Mouse (Mus musculus) kidney, postnatal 14 days (tissue): ENCODE measurements at regions not wholly inside any gene's neighbourhood (a gene's known extent, or its start where the extent isn't known, plus 50 kb on each side); places are given as distances from the start of the nearest gene placed in this dataset.

Experiments
- DNase-seq: peaks from one replicate; pipeline ENCODE4 v3.0.0; 2022; ENCODE audit warnings: mixed read lengths

DNA sequence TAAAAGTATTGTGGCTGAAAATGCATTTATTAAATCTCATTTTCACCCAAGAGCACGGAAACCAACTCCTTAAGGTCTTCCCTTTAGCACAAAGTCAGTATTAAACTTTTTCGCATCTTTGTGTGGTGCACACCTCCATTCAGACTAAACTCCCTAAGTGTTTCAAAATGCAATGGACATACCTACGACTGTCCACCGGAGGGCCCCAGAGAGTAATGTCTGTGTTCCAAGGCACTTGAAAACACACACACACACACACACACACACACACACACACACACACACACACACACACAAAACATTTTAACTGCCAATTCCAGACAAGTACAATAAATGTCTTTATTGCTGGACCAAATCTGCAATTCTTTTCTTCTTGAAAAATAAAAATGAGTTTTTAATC is 243.7 kb downstream of the Foxa2 start:
- DNase-seq = peak; percentile 20

GRCm38 (mm10) chr2:147791434-147791833 is 255.3 kb downstream of the Foxa2 start:
- no peak for DNase-seq

DNA sequence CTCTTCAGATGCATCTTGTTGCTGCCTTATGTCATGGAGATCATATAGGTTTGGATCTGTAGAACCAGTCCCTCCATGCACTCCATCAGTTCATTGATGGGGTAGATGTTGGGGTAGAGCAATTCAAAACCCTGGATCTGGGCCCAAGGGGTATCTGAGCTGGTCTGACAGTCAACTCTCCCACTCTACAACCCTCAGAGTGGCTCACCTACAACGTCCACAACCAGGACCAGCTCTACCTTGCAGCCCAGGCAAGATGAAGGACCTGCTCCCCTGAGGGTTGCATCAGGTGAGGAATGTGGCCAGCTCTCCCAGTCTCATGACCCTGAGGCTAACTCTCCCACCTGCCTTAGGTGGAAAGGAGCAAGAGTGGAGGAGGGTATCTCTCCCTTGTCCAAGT is 256.9 kb downstream of the Foxa2 start:
- DNase-seq = no peak

DNA sequence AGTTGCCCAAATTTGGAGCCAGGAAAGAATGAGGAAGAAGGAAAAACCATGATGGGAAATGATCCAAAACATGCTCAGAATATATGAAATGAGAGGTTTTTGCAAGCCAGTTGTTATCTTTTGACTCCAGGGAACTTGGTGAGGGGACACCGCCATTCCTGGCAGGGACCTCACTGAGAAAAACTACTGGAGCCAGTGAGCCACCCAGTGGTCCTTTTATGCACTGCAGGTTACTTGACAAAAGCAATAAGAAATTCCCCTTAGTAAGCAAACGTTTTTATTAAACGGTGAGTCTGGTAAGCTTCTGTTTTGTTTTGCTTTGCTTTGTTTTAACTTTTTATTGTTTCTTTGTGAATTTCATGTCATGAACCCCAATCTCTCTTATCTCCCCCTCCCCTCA is 257.5 kb downstream of the Foxa2 start:
- DNase-seq = peak; percentile 67

- DNase-seq = no peak
Observed at GRCm38 (mm10) chr2:147788001-147788400, 258.8 kb downstream of the Foxa2 start.

DNA sequence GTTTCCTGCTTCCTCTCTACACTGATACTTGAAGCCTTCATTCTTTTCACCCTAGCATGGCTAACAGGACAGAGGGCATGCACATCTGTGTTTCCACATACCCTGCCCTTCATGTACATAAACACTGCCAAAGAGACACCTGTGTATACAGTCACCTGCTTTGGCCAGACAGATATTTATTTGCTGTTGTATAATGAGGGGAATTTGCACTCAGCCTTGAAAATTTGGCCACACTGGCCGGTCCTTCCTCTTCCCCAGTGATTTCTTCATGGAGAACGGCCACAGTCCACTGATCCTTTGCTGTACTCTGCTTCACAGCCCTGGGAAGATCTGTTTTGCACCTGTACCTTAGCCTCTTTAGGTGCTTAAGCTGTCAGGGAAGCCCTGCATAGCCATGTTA is 264.3 kb downstream of the Foxa2 start:
- peak; percentile 11 for DNase-seq

- no peak for DNase-seq
Observed at GRCm38 (mm10) chr2:147776316-147776715, 270.5 kb downstream of the Foxa2 start.

- no peak for DNase-seq
Observed at GRCm38 (mm10) chr2:147772579-147772978, 274.2 kb downstream of the Foxa2 start.

DNA sequence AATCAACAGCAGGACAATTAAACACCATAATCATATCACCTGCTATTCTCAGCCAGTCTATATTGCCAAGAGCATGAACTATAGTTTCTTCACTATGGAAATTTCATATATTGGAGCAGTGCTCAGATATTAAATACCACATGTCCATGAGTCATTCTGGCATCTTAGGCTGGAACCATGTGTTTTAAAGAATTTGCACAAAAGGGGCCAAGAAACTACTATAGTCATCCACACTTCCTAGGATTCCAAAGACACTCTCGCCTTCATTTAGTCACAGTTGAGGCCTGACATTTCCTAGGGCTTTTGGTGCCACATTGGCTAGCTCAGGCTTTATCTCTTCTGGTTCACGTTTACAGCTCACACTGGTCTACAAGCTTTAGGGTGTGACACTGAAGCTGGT is 293.7 kb downstream of the Foxa2 start:
- DNase-seq = no peak

GRCm38 (mm10) chr2:147751831-147752230 is 294.9 kb downstream of the Foxa2 start:
- DNase-seq = no peak

DNA sequence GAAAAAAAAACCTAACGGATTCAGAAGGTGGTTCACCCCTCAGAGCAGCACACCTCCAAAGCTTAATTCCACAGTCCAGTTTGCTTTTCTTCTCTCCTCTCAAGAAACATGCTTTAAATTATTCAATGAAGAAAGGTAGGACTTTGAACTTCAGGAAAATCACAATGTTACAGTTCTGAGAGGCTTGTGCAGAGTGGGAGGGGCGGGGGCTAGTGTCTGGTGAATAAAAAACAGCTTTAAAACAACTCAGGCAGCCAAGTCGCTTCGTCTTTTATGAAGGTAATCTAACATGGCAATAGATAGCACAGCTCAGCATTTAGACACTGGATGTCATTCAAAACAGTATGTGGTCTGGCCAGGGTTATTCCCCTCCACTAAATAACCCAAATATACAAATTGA is 298.8 kb downstream of the Foxa2 start:
- peak; percentile 26 for DNase-seq

DNA sequence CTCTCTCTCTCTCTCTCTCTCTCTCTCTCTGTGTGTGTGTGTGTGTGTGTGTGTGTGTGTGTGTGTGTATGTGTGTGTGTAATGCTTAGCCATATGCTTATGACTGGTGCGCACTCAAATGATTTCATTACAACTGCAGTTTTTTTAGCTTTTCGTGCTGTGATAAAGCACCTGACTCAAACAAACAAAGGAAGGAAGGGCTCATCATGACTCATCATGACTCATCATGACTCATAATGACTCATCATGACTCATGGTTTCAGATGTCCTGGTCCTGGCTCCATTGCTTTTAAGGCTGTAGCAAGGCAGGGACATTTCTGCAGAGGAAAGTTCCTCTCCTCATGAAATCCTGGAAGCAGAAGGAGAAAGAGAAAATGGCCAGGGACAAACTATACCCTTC is 302.9 kb downstream of the Foxa2 start:
- DNase-seq = no peak

- peak; percentile 46 for DNase-seq
Observed at GRCm38 (mm10) chr2:147738307-147738872, 308.4 kb downstream of the Foxa2 start.

GRCm38 (mm10) chr2:147727396-147727795 is 319.4 kb downstream of the Foxa2 start:
- no peak for DNase-seq

DNA sequence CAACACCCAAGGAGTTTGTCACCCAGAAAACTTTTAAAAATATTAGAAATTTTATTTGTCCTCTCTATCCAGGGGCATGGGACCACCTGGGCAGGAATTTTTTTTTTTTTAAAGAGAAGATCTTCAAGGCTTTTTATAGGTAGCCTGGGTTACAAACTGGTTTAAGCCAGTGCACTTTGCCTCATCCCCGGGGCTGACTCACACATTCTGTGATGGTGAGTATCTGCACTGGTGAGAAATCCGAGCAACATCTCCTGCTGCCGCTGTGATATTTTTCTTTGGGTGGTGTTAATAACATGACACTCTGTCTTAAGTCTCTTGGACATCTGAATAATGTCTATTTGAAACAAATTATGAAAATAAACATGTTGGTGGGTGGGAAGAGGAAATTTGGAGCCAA is 327.8 kb downstream of the Foxa2 start:
- DNase-seq = no peak

GRCm38 (mm10) chr2:147717484-147717947 is 329.3 kb downstream of the Foxa2 start:
- DNase-seq = no peak

GRCm38 (mm10) chr2:147715791-147716190 is 331.0 kb downstream of the Foxa2 start:
- DNase-seq = no peak

GRCm38 (mm10) chr2:147710593-147711265 is 336.0 kb downstream of the Foxa2 start:
- no peak for DNase-seq

DNA sequence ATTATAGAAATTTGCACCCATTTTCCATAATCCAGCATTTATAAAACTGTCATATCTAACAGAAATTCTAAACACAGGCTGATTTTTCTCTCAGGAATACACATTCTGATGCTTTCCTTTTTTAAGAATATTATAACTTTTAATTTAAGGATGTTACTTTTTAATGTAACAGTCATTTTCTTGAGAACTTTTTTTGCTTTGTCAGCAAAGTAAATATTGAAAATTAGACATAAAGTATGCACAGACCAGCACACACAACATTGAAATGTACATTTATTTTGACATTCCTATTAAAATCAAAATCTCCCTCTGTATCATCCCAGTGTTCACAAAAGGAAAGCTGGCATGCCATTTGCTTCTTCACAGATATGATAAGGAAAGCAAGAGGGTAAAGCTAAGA is 337.0 kb downstream of the Foxa2 start:
- no peak for DNase-seq

- DNase-seq = no peak
Observed at GRCm38 (mm10) chr2:147707156-147707555, 339.6 kb downstream of the Foxa2 start.

GRCm38 (mm10) chr2:147703981-147704380 is 342.3 kb downstream of the Pax1 start:
- DNase-seq = no peak

DNA sequence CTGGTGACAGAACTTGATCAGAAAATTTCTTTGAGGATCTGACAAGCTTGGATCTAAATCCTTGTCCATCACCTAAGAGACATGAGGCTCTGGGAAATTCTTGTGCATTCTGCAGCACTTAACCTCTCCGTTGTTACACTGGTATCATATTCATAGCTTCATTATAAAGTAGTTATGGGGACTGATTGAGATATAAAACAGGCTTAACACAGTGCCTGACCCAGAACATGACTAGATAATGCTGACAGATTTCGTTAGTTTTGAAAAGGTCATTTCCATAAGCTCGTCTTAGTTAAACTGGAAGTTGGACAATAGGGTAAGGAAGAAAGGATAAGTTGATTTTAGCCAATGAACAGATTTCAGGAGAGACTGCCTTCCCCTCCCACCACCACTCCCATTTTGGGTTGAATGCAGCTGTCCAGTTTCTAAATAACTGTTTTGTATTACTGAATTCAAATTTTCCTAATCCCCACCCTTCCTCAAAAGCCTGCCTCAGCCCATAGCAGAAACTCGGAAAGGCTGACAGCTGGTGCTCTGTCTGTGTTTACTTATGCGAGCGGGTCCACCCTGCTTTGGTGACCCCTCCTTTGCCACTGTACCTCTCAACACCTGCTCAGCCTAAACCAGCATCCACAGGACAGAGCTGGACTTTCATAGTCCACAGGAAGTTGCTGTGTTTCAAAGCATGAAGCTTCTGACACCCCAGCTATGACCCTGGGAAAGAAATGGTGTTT is 340.8 kb downstream of the Pax1 start:
- DNase-seq = no peak

DNA sequence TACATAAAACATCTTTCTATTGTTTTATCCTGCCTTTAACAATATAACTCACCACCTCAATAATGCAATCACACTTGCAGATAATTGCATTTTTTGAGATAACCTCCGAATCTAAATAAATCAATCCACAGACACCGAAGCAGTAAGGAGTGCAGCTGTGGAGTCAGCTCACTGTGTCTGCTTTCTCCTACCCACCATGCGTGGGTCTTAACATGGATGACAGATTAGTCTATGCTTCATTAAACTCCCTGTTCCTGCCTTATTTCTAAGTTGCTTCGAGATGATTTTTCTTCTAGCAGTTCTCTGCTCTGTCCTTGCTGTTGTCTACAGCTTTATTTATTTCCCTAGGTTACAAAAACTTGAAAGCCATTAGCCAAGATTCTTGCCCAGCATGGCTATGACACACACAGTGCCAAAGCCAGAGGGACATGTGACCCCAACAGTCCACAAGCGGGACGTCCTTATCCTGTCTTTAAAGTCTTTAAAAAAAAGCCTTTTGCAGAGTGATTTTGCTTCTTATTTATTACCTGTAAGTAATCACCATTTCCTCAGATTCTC is 337.9 kb downstream of the Pax1 start:
- DNase-seq = no peak

- DNase-seq = no peak
Observed at GRCm38 (mm10) chr2:147691896-147692295, 330.2 kb downstream of the Pax1 start.
